Mouse (Mus musculus): ENCODE data around the gene Ttc17. TPM values are rescaled to one million over a fixed set of nuclear protein-coding genes. Genes with fewer than 3 reads are reported as not detected.

The Ttc17 gene
- total and polyA plus RNA-seq, 2 experiments from 2014 or later, result 17.1 to 22.3 TPM

DNA sequence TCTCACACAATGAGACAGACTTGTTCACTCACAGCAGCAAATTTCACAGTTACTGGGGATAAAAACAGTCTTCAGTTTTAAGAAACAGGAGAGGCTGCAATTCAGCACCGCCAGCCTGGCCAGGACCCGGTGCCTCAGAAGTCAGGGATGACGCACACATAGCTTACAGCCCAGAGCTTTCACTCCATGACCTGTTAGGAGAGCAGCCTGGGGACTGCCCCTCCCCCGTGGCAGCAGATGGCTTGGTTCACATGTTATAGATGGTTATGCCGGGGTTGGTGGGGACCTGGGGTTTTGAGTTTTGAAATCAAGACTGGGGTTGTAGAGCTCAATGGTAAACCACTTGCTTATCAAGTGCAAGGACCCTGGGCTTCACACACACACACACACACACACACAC lies 104.1 kb downstream of the Ttc17 start:
- no peak for TF ChIP-seq CTCF (IDR thresholded peaks at IDR 0.05; ENCODE audit: low read depth)
- no peak for DNase-seq
- Histone ChIP-seq H3K27ac (ENCODE audit: low read depth, low read length) (no peak overlapping the region), H3K4me3 (ENCODE audit: low read depth, low read length) (no peak overlapping the region), H3K9me3 (ENCODE audit: low read length) (peaks cover 6% of the 10 kb centered on the region; the same call in 1 of the 2 replicates), H3K9ac (no peak overlapping the region), H3K4me2 (ENCODE audit: low read depth) (no peak overlapping the region), H3K4me1 (ENCODE audit: insufficient read depth) (no peaks in the 10 kb centered on the region), H3K36me3 (ENCODE audit: insufficient read depth) (peaks cover 46% of the 10 kb centered on the region), H3K27me3 (ENCODE audit: insufficient read depth, low read length) (no peaks in the 10 kb centered on the region)
- 80% methylated on average over 5 of the region's 5 CpGs for WGBS
- ATAC-seq, result no peak

DNA sequence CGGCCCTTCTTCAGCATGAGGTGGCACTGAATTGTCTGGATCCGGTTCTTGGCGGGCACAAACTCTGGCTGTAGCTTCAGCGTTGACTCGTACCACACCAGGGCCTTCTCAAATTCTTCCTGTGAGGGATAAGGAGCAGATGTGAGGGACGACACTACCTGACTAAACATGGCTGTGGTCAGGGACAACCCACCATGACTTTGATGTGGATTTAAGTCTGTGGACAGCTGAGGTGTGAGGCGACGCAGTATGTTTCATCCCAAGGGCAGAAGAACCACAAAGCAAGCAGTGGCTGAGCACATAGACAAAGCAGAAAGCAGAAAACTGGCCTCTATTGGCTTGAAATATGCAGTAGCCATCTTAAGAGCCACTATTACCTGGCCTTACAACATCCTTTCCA lies 104.7 kb downstream of the Ttc17 start:
- Histone ChIP-seq H3K4me3 (ENCODE audit: low read depth, low read length) (no peak overlapping the region), H3K27me3 (ENCODE audit: insufficient read depth, low read length) (no peaks in the 10 kb centered on the region), H3K9ac (no peak overlapping the region), H3K9me3 (ENCODE audit: low read length) (peaks cover 6% of the 10 kb centered on the region; the same call in 1 of the 2 replicates), H3K4me1 (ENCODE audit: insufficient read depth) (no peaks in the 10 kb centered on the region), H3K36me3 (ENCODE audit: insufficient read depth) (peaks cover 46% of the 10 kb centered on the region), H3K27ac (ENCODE audit: low read depth, low read length) (no peak overlapping the region), H3K4me2 (ENCODE audit: low read depth) (no peak overlapping the region)
- DNase-seq (no peak), ATAC-seq (no peak)
- no peak for TF ChIP-seq CTCF (IDR thresholded peaks at IDR 0.05; ENCODE audit: low read depth)
- 92% methylated on average over 8 of the region's 8 CpGs for whole genome bisulfite sequencing

DNA sequence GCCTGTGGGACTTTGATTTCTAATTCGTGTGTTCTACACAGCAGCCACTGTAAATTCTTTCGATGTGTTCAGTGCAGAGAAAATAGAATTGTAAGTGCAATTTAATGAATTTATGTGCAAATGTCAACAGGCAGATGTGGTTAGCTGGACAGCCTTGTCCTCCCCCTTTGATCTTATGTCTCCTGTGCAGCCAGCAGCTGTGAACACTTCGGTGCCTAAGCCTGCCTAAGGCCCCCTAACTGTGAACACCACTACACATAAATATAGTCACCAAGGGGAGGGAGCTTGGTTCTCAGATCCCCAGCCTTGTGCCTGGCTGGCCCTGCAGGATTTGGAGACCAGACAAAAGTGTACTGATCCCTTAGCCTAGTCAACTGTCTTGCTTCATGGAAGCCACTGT lies 109.0 kb downstream of the Ttc17 start:
- peaks cover 6% of the 10 kb centered on the region; the same call in 1 of the 2 replicates for H3K9me3 ChIP-seq (ENCODE audit: low read length)
- no peak overlapping the region for H3K4me3 ChIP-seq (ENCODE audit: low read depth, low read length)
- TF ChIP-seq CTCF (IDR thresholded peaks at IDR 0.05; ENCODE audit: low read depth), result no peak
- H3K27me3 ChIP-seq (ENCODE audit: insufficient read depth, low read length), result no peaks in the 10 kb centered on the region
- DNase-seq (no peak), ATAC-seq (no peak)
- H3K36me3 ChIP-seq (ENCODE audit: insufficient read depth), result peaks cover 30% of the 10 kb centered on the region
- no peak overlapping the region for H3K27ac ChIP-seq (ENCODE audit: low read depth, low read length)
- no peak overlapping the region for H3K9ac ChIP-seq
- H3K4me2 ChIP-seq (ENCODE audit: low read depth), result no peak overlapping the region
- H3K4me1 ChIP-seq (ENCODE audit: insufficient read depth), result no peaks in the 10 kb centered on the region
- 71% methylated on average over 3 of the region's 3 CpGs for WGBS

GRCm38 (mm10) chr2:94290483-94290882 lies 116.0 kb downstream of the Ttc17 start:
- H3K27ac ChIP-seq (ENCODE audit: low read depth, low read length), result no peak overlapping the region
- ATAC-seq, result peak; percentile 74
- no peak overlapping the region for H3K9ac ChIP-seq
- no peaks in the 10 kb centered on the region for H3K9me3 ChIP-seq (ENCODE audit: low read length)
- TF ChIP-seq CTCF (IDR thresholded peaks at IDR 0.05; ENCODE audit: low read depth), result peak; percentile 97
- H3K4me2 ChIP-seq (ENCODE audit: low read depth), result no peak overlapping the region
- peak; percentile 88 for DNase-seq
- under 1% methylated on average over 5 of the region's 5 CpGs for WGBS
- no peaks in the 10 kb centered on the region; the same call in 1 of the 2 replicates for H3K4me1 ChIP-seq (ENCODE audit: insufficient read depth)
- H3K27me3 ChIP-seq (ENCODE audit: insufficient read depth, low read length), result no peaks in the 10 kb centered on the region
- no peak overlapping the region for H3K4me3 ChIP-seq (ENCODE audit: low read depth, low read length)
- no peaks in the 10 kb centered on the region for H3K36me3 ChIP-seq (ENCODE audit: insufficient read depth)

- no peak for TF ChIP-seq CTCF (IDR thresholded peaks at IDR 0.05; ENCODE audit: low read depth)
- Histone ChIP-seq H3K27me3 (ENCODE audit: insufficient read depth, low read length) (no peaks in the 10 kb centered on the region), H3K9me3 (ENCODE audit: low read length) (no peaks in the 10 kb centered on the region), H3K36me3 (ENCODE audit: insufficient read depth) (no peaks in the 10 kb centered on the region), H3K27ac (ENCODE audit: low read depth, low read length) (no peak overlapping the region), H3K4me2 (ENCODE audit: low read depth) (no peak overlapping the region), H3K4me1 (ENCODE audit: insufficient read depth) (no peaks in the 10 kb centered on the region; the same call in 1 of the 2 replicates), H3K9ac (no peak overlapping the region), H3K4me3 (ENCODE audit: low read depth, low read length) (no peak overlapping the region)
- 29% methylated on average over 6 of the region's 6 CpGs for WGBS
- ATAC-seq (no peak), DNase-seq (peak; percentile 3)
Measured at GRCm38 (mm10) chr2:94289659-94290058, 116.8 kb downstream of the Ttc17 start.

DNA sequence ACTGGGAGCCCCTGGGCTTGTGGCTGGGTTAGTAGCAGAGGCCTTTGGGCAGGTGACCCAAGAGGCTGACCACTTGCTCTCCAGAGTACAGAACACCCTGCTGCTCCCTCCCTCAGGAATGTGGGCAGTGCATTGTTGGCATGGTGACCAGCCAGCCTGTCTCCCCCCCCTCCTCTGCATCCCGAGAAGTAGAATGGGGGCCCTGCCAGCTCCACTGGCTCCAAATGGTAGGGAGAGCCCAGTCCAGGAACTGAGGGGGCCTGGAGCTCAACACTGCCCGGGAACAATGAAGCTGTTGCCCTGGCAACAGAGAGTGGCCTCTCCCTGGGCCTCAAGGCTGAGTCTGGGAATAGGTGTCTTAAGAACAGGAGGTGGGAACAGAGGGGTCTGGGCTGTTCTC lies 117.3 kb downstream of the Ttc17 start:
- Histone ChIP-seq H3K27ac (ENCODE audit: low read depth, low read length) (no peak overlapping the region), H3K4me1 (ENCODE audit: insufficient read depth) (no peaks in the 10 kb centered on the region; the same call in 1 of the 2 replicates), H3K36me3 (ENCODE audit: insufficient read depth) (no peaks in the 10 kb centered on the region), H3K4me3 (ENCODE audit: low read depth, low read length) (no peak overlapping the region), H3K27me3 (ENCODE audit: insufficient read depth, low read length) (no peaks in the 10 kb centered on the region), H3K4me2 (ENCODE audit: low read depth) (no peak overlapping the region), H3K9ac (no peak overlapping the region), H3K9me3 (ENCODE audit: low read length) (no peaks in the 10 kb centered on the region)
- DNase-seq (peak; percentile 64), ATAC-seq (peak; percentile 85)
- TF ChIP-seq CTCF (IDR thresholded peaks at IDR 0.05; ENCODE audit: low read depth), result no peak
- WGBS, result 0% methylated on average over 2 of the region's 2 CpGs

GRCm38 (mm10) chr2:94288086-94288485 lies 118.4 kb downstream of the Ttc17 start:
- no peak overlapping the region for H3K27ac ChIP-seq (ENCODE audit: low read depth, low read length)
- H3K4me3 ChIP-seq (ENCODE audit: low read depth, low read length), result no peak overlapping the region
- H3K9ac ChIP-seq, result no peak overlapping the region
- no peak overlapping the region for H3K4me2 ChIP-seq (ENCODE audit: low read depth)
- WGBS, result 32% methylated on average over 5 of the region's 5 CpGs
- ATAC-seq (no peak), DNase-seq (peak; percentile 17)
- no peaks in the 10 kb centered on the region for H3K27me3 ChIP-seq (ENCODE audit: insufficient read depth, low read length)
- H3K4me1 ChIP-seq (ENCODE audit: insufficient read depth), result no peaks in the 10 kb centered on the region; the same call in 1 of the 2 replicates
- no peak for TF ChIP-seq CTCF (IDR thresholded peaks at IDR 0.05; ENCODE audit: low read depth)
- no peaks in the 10 kb centered on the region for H3K9me3 ChIP-seq (ENCODE audit: low read length)
- H3K36me3 ChIP-seq (ENCODE audit: insufficient read depth), result no peaks in the 10 kb centered on the region
